Mouse (Mus musculus): ENCODE results near the gene Ube2l3.

- TF ChIP-seq POLR2A (IDR thresholded peaks at IDR 0.05; ENCODE audit: low read depth, low read length) = peak; percentile 84
- TF ChIP-seq CTCF (IDR thresholded peaks at IDR 0.05; ENCODE audit: borderline replicate concordance, insufficient read depth, low read length) = no peak
These were observed 1.3 kb downstream of the Ube2l3 start for GRCm38 (mm10) chr16:17200953-17201707.

Measured in embryonic fibroblast, embryonic 13.5 days (primary cell).